Mouse (Mus musculus) WW6 (cell line): ENCODE data around the gene Rps21.
A peak's percentile ranks its signal among the peaks of the same experiment; 100 is the strongest.
"Not testable (repeated sequence)": the region's sequence is repeated elsewhere in the genome, so short reads cannot be mapped to it uniquely, and the experiment has no call there.

Source experiments
- DNase-seq: peaks from one replicate; pipeline ENCODE4 v3.0.0-alpha.2; 2013; ENCODE audit warnings: low read depth, low spot score

The Rps21 gene

DNA sequence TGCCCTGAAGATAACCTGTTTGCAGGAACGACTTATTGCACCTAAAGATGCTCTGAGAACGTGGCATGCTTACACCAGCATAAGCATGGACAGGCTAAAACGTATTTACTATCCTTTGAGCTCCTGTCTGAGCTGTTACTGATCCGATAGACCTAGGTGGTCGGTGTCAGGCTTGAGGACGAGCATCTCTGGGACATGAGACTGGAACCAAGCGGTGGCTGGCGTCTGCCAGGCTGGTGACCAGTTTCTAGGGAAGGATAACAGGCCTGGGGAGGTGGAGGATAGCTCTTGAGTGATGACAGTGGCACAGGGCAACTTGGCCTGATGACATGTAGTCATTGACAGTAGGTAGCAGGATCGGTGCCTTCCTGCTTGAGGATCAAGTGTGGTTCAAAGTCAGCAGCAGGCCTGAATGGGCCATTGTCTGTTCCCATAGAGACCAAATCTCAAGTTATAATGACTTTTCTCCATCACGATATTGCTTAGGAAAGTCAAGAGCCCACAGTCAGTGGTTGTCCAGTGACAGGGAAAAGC is 1.8 kb downstream of the Rps21 start:
- DNase-seq = not testable (repeated sequence)

DNA sequence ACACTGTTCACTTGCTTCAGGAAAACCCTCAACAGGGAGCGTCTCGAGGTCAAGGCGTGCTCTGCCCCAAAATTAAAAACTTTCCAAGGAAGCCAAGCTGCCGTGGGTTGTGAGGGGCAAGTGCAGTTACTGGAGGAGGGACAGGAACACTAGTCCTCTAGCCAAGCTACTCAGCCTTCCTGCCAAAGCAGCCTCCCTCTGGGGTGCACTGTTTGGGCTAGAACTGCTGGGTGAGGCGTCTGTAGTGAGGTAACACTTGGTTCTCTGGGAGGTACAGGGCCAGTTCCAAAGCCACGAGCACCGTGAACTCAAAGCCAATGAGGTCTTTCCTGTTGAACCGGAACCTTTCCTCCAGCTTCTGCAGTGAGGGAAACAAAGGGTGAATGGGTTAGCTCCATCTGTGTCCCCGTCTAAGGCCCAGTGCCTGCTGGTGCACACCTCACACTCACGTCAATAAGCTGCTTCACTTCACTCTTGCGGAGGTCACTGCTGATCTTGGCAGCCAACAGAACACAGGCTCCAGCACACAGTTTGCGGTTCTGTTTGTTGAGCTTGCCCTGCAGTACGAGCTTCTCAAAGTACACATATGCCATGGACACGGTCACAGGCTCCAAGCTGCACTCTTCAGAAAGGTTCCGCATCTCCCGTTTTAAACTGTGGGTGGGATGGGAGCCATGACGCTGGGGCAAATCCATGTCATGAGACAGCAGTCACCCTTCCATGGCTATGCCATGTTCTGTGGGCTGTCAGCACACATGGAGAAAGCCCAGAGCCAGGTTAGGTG is 2.8 kb downstream of the Rps21 start:
- DNase-seq = not testable (repeated sequence)

- no peak for DNase-seq
Measured at GRCm38 (mm10) chr2:180260610-180261480, 3.7 kb downstream of the Rps21 start.

DNA sequence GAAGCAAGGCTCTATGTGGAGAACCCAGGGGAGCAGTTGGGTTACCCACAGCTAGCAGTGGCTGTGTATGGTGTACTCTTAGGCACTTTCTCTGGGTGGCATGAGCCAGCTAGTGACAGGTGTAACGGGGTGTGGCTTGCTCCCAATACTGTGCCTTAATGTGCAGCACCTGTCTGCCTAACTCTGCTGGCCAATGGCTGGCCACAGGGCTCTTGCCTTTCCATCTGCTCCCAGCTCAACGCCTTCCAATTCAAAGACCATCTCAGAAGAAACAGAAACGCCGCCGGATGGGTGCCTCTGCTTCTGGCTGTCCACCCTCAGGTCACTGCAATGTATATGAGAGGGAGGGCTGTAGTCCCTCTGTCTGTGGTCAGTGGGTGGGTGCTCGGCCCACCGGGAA is 4.7 kb downstream of the Rps21 start:
- no peak for DNase-seq

DNA sequence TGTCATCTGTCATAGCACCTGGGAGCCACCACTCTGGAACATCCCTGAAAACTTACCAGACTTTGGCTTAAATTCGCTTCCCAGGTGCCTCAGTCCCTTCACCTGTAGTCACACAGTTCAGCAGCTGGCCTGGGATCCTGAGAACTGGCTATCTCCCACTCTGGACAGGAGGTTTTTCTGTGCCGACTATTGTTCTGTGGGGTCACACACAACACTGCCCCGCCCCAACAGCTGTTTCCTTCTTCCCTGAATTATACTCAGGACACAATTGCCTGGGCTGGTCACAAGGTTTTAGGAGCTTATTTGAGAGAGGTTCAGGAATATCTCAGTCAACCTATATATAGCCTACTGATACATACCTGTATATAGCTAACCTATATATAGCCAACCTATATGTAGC is 5.3 kb downstream of the Rps21 start:
- no peak for DNase-seq

DNA sequence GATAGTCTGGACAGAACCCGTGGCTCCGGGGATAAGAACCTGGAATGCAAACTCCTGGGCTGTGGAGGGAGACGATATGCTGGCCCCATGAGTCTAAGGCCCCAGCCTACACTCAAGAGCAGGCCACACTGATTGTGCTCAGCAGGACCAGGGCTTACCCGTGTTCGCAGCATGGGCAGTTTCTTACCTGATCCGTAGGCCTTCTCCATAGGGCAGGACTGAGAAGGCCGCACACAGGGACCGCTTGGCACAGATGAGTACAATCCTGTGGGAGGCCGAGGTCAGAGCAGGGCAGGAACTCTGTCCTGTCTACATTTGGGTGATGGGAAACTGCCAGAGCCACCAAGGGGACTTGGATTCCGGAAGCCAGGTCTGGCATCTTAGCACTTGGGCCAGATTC is 5.7 kb downstream of the Rps21 start:
- no peak for DNase-seq

GRCm38 (mm10) chr2:180267955-180268354 is 10.8 kb downstream of the Rps21 start:
- DNase-seq = no peak

- no peak for DNase-seq
Measured at GRCm38 (mm10) chr2:180269329-180269728, 12.2 kb downstream of the Rps21 start.

- no peak for DNase-seq
Measured at GRCm38 (mm10) chr2:180270537-180271255, 13.5 kb downstream of the Rps21 start.

- no peak for DNase-seq
Measured at GRCm38 (mm10) chr2:180271804-180272395, 14.7 kb downstream of the Rps21 start.

- DNase-seq = no peak
Measured at GRCm38 (mm10) chr2:180272884-180273321, 15.7 kb downstream of the Rps21 start.

- DNase-seq = peak; percentile 96
Measured at GRCm38 (mm10) chr2:180273394-180274244, 16.4 kb downstream of the Rps21 start, which contains the start of gene Cables2. Cables2 (minus strand) TSS chr2:180273496.

- DNase-seq = no peak
Measured at GRCm38 (mm10) chr2:180274523-180274922, 17.3 kb downstream of the Rps21 start.

GRCm38 (mm10) chr2:180275836-180276235 is 18.7 kb downstream of the Rps21 start:
- peak; percentile 88 for DNase-seq

DNA sequence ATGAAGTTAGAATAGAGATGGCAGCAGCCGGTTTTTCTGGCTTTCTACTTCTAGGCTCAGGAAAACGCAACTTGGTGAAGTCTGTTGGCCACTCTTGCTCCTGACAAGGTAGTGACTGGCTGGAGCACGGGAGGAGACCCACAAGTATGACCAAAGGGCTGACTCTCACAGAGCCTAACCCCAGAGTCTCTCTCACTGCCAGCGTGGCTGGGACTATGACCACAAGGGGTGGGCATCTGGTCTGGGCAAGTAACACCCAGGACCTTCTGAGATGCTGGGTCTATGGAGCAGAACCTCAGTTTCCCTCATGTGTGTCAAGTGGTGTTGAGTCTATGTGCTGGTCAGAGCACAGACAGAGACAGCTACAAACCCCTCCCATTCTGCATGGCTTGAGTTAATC is 19.2 kb downstream of the Rps21 start:
- no peak for DNase-seq

GRCm38 (mm10) chr2:180276851-180277259 is 19.7 kb downstream of the Rps21 start:
- DNase-seq = no peak

DNA sequence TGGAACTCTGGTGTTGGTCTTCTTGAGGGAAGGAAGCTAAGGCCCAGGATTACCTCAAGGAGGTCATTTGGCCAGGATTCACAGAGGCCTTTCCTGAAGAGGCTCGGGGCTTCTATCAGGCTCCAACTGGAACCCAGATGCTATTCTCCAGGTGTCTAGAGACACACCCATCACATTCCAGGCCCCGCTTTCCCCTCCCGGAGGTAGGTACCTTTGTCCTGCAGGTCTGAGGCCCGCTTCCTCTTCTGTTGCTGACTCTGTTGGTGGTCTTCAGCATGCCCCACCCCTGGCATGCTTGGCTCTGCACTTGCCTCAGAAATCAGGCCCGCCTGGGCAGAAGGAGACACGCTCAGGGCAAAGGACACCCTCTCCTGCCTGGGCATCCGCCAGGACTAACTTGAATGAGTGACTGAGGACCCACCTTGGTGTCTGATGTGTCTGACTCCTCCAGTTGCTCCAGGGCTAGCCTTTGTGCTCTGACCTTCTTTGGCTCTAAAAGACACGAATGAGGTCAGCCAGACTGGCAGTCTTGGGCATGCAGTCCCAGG is 20.7 kb downstream of the Rps21 start:
- no peak for DNase-seq

DNA sequence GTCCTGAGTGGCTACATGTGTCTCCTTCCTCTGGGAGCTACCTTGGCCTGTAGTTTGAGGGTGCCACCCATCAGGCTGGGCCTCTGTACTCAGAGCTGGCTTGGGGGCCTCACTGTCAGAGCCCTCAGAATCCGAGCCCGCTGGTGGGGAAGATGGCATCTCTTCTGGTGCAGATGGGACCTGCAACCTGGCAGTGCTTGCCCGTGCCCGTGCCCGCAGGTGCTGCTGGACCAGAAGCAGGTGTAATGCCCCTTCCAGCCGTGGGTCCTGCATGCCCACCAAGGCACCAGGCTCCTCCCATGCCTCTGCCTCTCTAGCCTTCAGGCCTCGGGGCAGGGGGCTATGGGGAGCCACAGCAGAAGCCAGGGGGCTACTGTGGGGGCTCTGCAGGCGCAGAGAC is 22.1 kb downstream of the Rps21 start:
- no peak for DNase-seq

DNA sequence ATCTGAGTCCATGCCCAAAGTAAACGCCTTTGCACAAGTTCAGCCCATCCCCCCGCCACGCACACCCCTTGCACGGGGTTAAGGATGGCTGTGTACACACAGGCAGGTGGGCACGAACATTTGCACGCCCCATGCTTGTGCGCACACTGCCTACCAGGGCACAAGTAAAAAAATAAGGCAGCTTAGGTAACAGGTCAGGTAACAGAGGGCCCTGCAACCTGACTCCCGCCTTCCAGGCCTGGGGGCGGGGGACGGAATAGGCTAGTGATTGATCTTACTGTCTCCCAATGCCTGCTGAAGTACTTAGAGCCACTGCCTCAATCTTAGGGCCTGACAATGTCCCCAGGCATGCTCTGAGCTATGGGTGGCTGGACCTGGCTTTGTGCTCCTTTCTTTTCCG is 31.8 kb downstream of the Rps21 start:
- DNase-seq = no peak
